Mouse (Mus musculus) MEL (cell line): ENCODE measurements around the gene Olfr557. TPM values are rescaled to one million over a fixed set of nuclear protein-coding genes. Genes with fewer than 3 reads are reported as not detected.

Source experiments
- DNase-seq: peaks from one replicate; pipeline ENCODE4 v3.0.0; 2011; ENCODE audit warnings: low read depth, low spot score
- H3K27ac ChIP-seq: 2 replicates; pipeline ENCODE4 v1.5.1; 2012; ENCODE audit warnings: low read depth, mild to moderate bottlenecking, control low read depth, low read length, moderate library complexity; ENCODE audit not compliant: control insufficient read depth
- H3K27me3 ChIP-seq, 2 experiments: fragments of 150-350 bp in 1 of 2; sonication (generic) in 1 of 2; 2 replicates each; pipeline ENCODE4 v1.6.1; 2012; ENCODE audit warnings: low read length in 2 of 2, mild to moderate bottlenecking in 2 of 2, improper control_type of control experiment in 1 of 2, moderate library complexity in 1 of 2; ENCODE audit not compliant: insufficient read depth in 2 of 2, control insufficient read depth in 1 of 2
- H3K36me3 ChIP-seq, 2 experiments: 2 replicates each; pipeline ENCODE4 v1.6.1; 2012 to 2014; ENCODE audit warnings: low read length in 2 of 2, improper control_type of control experiment in 1 of 2, inconsistent platforms in 1 of 2, mild to moderate bottlenecking in 1 of 2; ENCODE audit not compliant: insufficient read depth in 2 of 2, control insufficient read depth in 1 of 2
- H3K4me1 ChIP-seq, 2 experiments: fragments of 150-350 bp in 1 of 2; sonication (generic) in 1 of 2; 2 replicates each; pipeline ENCODE4 v1.6.1; 2012; ENCODE audit warnings: low read length in 2 of 2, improper control_type of control experiment in 1 of 2, mild to moderate bottlenecking in 1 of 2; ENCODE audit not compliant: insufficient read depth in 2 of 2, control insufficient read depth in 1 of 2
- H3K4me3 ChIP-seq, 2 experiments: fragments of 150-350 bp in 1 of 2; sonication (generic) in 1 of 2; 2 replicates each; pipeline ENCODE4 v1.5.1; 2012; ENCODE audit warnings: low read depth in 2 of 2, low read length in 2 of 2, mild to moderate bottlenecking in 2 of 2, moderate library complexity in 2 of 2, control low read depth in 1 of 2, improper control_type of control experiment in 1 of 2; ENCODE audit not compliant: control insufficient read depth in 1 of 2, insufficient read depth in 1 of 2
- H3K79me2 ChIP-seq: 2 replicates; pipeline ENCODE4 v1.6.1; 2012; ENCODE audit warnings: mild to moderate bottlenecking, low read length, moderate library complexity; ENCODE audit not compliant: control insufficient read depth, poor library complexity, insufficient read depth
- H3K9ac ChIP-seq: 2 replicates; pipeline ENCODE4 v1.6.1; 2012; ENCODE audit warnings: low read depth, mild to moderate bottlenecking, control low read depth, low read length, moderate library complexity; ENCODE audit not compliant: control insufficient read depth, poor library complexity, severe bottlenecking
- H3K9me3 ChIP-seq: fragments of 150-350 bp; sonication (generic); replicated peaks from 2 replicates; pipeline ENCODE4 v1.6.1; 2012; ENCODE audit warnings: mild to moderate bottlenecking, low read length, improper control_type of control experiment, moderate library complexity; ENCODE audit not compliant: insufficient read depth
- CHD2 ChIP-seq: IDR thresholded peaks from 2 replicates; pipeline ENCODE4 v1.6.1; 2011; ENCODE audit warnings: low read length, improper control_type of control experiment
- ELF1 ChIP-seq: IDR thresholded peaks from 2 replicates; pipeline ENCODE4 v1.6.1; 2014; ENCODE audit warnings: low read depth, mild to moderate bottlenecking, inconsistent platforms, low read length, improper control_type of control experiment, moderate library complexity
- KAT2A ChIP-seq: conservative IDR thresholded peaks from 2 replicates; pipeline ENCODE4 v1.6.1; 2012; ENCODE audit warnings: low read depth, low read length, improper control_type of control experiment, inconsistent platforms
- MAZ ChIP-seq: IDR thresholded peaks from 2 replicates; pipeline ENCODE4 v1.6.1; 2012; ENCODE audit warnings: low read depth, mild to moderate bottlenecking, inconsistent platforms, low read length, improper control_type of control experiment
- MEF2A ChIP-seq: IDR thresholded peaks from 2 replicates; pipeline ENCODE4 v1.6.1; 2014; ENCODE audit warnings: low read depth, mild to moderate bottlenecking, inconsistent platforms, low read length, improper control_type of control experiment; ENCODE audit not compliant: poor library complexity, insufficient replicate concordance, severe bottlenecking; ENCODE audit errors: extremely low read depth
- MYB ChIP-seq: IDR thresholded peaks from 2 replicates; pipeline ENCODE4 v1.6.1; 2011; ENCODE audit warnings: mild to moderate bottlenecking, low read depth, low read length, improper control_type of control experiment
- NELFE ChIP-seq: IDR thresholded peaks from 2 replicates; pipeline ENCODE4 v1.6.1; 2011; ENCODE audit warnings: low read depth, low read length, improper control_type of control experiment
- NRF1 ChIP-seq: IDR thresholded peaks from 2 replicates; pipeline ENCODE4 v1.6.1; 2014; ENCODE audit warnings: low read depth, mild to moderate bottlenecking, inconsistent platforms, low read length, improper control_type of control experiment, moderate library complexity; ENCODE audit not compliant: poor library complexity, insufficient read depth, severe bottlenecking
- POLR2A ChIP-seq, 2 experiments: IDR thresholded peaks; 2 replicates each; pipeline ENCODE4 v1.6.1; 2011 to 2012; ENCODE audit warnings: low read length in 2 of 2, mild to moderate bottlenecking in 2 of 2, control low read depth in 1 of 2, improper control_type of control experiment in 1 of 2, low read depth in 1 of 2, moderate library complexity in 1 of 2; ENCODE audit not compliant: control insufficient read depth in 1 of 2, insufficient read depth in 1 of 2, poor library complexity in 1 of 2
- POLR2AphosphoS2 ChIP-seq: IDR thresholded peaks from 2 replicates; pipeline ENCODE4 v1.6.1; 2011; ENCODE audit warnings: low read length, improper control_type of control experiment
- RAD21 ChIP-seq: IDR thresholded peaks from 2 replicates; pipeline ENCODE4 v1.6.1; 2011; ENCODE audit warnings: mild to moderate bottlenecking, low read depth, low read length, improper control_type of control experiment
- TAL1 ChIP-seq: IDR thresholded peaks from 2 replicates; pipeline ENCODE4 v1.6.1; 2012; ENCODE audit warnings: mild to moderate bottlenecking, inconsistent platforms, low read length, moderate library complexity, mixed read lengths
- UBTF ChIP-seq: IDR thresholded peaks from 2 replicates; pipeline ENCODE4 v1.6.1; 2012; ENCODE audit warnings: low read depth, mild to moderate bottlenecking, inconsistent platforms, low read length, improper control_type of control experiment, moderate library complexity, borderline replicate concordance; ENCODE audit not compliant: insufficient read depth
- USF1 ChIP-seq: IDR thresholded peaks from 2 replicates; pipeline ENCODE4 v1.6.1; 2014; ENCODE audit warnings: low read depth, mild to moderate bottlenecking, inconsistent platforms, low read length, improper control_type of control experiment, moderate library complexity
- USF2 ChIP-seq, 2 experiments: IDR thresholded peaks; 2 replicates each; pipeline ENCODE4 v1.6.1; 2011 to 2012; ENCODE audit warnings: improper control_type of control experiment in 2 of 2, low read length in 2 of 2, borderline replicate concordance in 1 of 2, inconsistent platforms in 1 of 2, low read depth in 1 of 2, mild to moderate bottlenecking in 1 of 2; ENCODE audit not compliant: insufficient read depth in 1 of 2
- polyA plus RNA-seq, 2 experiments: library from polyadenylated mRNA; stranded (reverse) in 1 of 2; unstranded in 1 of 2; fragments of >175 nt in 1 of 2; fragments of >200 nt in 1 of 2; gene quantifications; 2 replicates each; pipeline versions ENCODE4 v1.2.1 to v1.2.4; 2012; ENCODE audit warnings: low replicate concordance in 2 of 2, low read depth in 1 of 2; ENCODE audit not compliant: insufficient read length in 2 of 2, insufficient read depth in 1 of 2, missing spikeins in 1 of 2
- total RNA-seq: library from RNA; depleted of rRNA; stranded (reverse); fragments of 300-350 nt; gene quantifications from 2 replicates; pipeline ENCODE4 v1.2.3, GENCODE M21; 2012

The Olfr557 gene
- total and polyA plus RNA-seq, 3 experiments: not detected

DNA sequence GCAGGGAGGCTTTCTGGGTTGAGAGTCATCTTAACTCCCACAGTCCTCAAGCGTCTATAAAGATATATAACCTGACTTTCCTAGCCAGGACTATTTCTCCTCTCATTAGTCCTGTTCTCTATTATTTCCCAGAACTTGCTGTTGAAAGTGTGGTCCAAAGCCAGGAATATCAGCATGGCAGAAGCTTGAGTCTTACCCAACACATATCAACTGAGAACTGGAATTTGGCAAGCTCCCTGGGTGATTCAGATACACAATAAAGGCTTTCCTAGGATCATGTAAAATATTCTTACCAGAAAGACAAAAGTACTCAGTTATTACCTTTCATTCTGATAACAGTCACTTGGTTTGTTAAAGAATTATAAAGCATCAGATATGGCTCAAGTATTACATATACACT, 13.8 kb upstream of the Olfr557 start:
- H3K36me3 ChIP-seq: no peaks in the 10 kb centered on the region
- no peaks in the 10 kb centered on the region for H3K79me2 ChIP-seq
- H3K4me1 ChIP-seq: no peaks in the 10 kb centered on the region
- no peak overlapping the region for H3K27ac ChIP-seq
- no peak for TF ChIP-seq ELF1
- no peak for TF ChIP-seq POLR2AphosphoS2
- TF ChIP-seq, all 39 proteins: peak for 0
- Histone ChIP-seq H3K9me3 (no peaks in the 10 kb centered on the region), H3K27me3 (no peaks in the 10 kb centered on the region; a peak in 1 of 4 replicates), H3K4me3 (no peak overlapping the region), H3K9ac (no peak overlapping the region)
- no peak for DNase-seq

DNA sequence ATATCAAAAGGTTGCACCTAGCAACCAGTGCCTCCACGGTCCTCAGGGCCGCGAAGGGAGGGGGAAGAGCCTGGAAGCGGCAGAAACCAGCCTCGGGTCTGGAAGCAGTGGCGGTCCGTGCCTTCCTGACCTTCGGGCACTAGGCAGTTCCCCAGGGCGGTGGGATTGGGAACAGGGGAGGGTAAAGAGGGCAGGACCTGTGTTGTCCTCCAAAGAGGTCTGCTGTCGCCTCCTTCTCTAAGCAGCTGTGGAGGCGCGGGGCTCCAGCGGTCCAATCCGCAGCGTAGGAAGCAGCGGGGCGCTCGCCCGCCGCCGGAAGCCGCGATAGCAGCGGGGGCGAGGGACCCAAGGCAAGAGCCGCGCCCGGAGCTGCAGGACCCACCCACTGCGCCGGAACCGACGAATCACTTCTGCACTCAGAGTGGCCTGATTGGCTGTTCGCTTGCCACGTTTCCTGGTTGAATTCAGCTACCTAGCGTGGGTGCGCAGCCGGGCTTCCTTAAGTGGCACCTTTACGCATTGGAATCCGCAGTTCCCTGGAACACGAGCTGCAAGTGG, 8.7 kb upstream of the Olfr557 start, which contains the start of gene Trim68:
Trim68 (minus strand) TSS at position 384 of the 558 bp plus-strand sequence.
- Histone ChIP-seq H3K36me3 (no peaks in the 10 kb centered on the region), H3K4me3 (no peak within 1 kb of the TSS), H3K27ac (no peak within 1 kb of the TSS), H3K9ac (no peak within 1 kb of the TSS), H3K27me3 (no peaks in the 10 kb centered on the region; a peak in 1 of 4 replicates), H3K79me2 (no peaks in the 10 kb centered on the region)
- DNase-seq: no peak
- no peak for TF ChIP-seq MYB
- TF ChIP-seq USF2 (IDR thresholded peaks at IDR 0.05; ENCODE audit: borderline replicate concordance in 1 of 2, insufficient read depth in 1 of 2, low read depth in 1 of 2, low read length in 2 of 2): no peak
- no peak for TF ChIP-seq NRF1
- no peak for TF ChIP-seq MEF2A
- no peak for TF ChIP-seq UBTF
- TF ChIP-seq ELF1: no peak
- TF ChIP-seq KAT2A: no peak
- no peak for TF ChIP-seq POLR2AphosphoS2
- TF ChIP-seq CHD2: no peak
- TF ChIP-seq MAZ: no peak
- no peak for TF ChIP-seq NELFE
- no peak for TF ChIP-seq TAL1
- no peak for TF ChIP-seq USF1
- no peak for TF ChIP-seq RAD21
- TF ChIP-seq POLR2A (IDR thresholded peaks at IDR 0.05; ENCODE audit: control insufficient read depth in 1 of 2, insufficient read depth in 1 of 2, low read depth in 1 of 2, low read length in 2 of 2, poor library complexity in 1 of 2): no peak
- TF ChIP-seq, all 39 proteins: peak for 0
- no peaks in the 10 kb centered on the region for H3K4me1 ChIP-seq
- H3K9me3 ChIP-seq: no peaks in the 10 kb centered on the region
